Mouse (Mus musculus) midbrain, embryonic 16.5 days (tissue): ENCODE results near the gene Oaz3. TPM values are rescaled to one million over a fixed set of nuclear protein-coding genes. Genes with fewer than 3 reads are reported as not detected.

ENCODE experiments used
- ATAC-seq: fragments of 200-750 bp; cut with Nextera tagmentation; 2 replicates; pipeline ENCODE4 v1.8.0; 2017; ENCODE audit warnings: moderate TSS enrichment
- H3K27ac ChIP-seq: fragments of 300-500 bp; sonication (generic); 2 replicates; pipeline ENCODE4 v1.5.1; 2014; ENCODE audit warnings: mild to moderate bottlenecking, low read length, mixed read lengths
- H3K27me3 ChIP-seq: fragments of 300-500 bp; sonication (generic); 2 replicates; pipeline ENCODE4 v1.6.1; 2014; ENCODE audit warnings: low read depth, low read length, mixed read lengths; ENCODE audit not compliant: control insufficient read depth, insufficient read depth
- H3K36me3 ChIP-seq: fragments of 300-500 bp; sonication (generic); 2 replicates; pipeline ENCODE4 v1.6.1; 2014; ENCODE audit warnings: mild to moderate bottlenecking, low read length, moderate library complexity, mixed read lengths; ENCODE audit not compliant: control insufficient read depth, insufficient read depth
- H3K4me1 ChIP-seq: fragments of 300-500 bp; sonication (generic); 2 replicates; pipeline ENCODE4 v1.6.1; 2014; ENCODE audit warnings: mild to moderate bottlenecking, low read length, mixed read lengths; ENCODE audit not compliant: control insufficient read depth, insufficient read depth
- H3K4me2 ChIP-seq: fragments of 300-500 bp; sonication (generic); 2 replicates; pipeline ENCODE4 v1.6.1; 2014; ENCODE audit warnings: mild to moderate bottlenecking, low read length, mixed read lengths
- H3K4me3 ChIP-seq: fragments of 300-500 bp; sonication (generic); 2 replicates; pipeline ENCODE4 v1.5.1; 2014; ENCODE audit warnings: low read depth, mild to moderate bottlenecking, low read length, moderate library complexity, mixed read lengths
- H3K9ac ChIP-seq: fragments of 300-500 bp; sonication (generic); 2 replicates; pipeline ENCODE4 v1.6.1; 2014; ENCODE audit warnings: low read depth, low read length, mixed read lengths
- H3K9me3 ChIP-seq: fragments of 300-500 bp; sonication (generic); replicated peaks from 2 replicates; pipeline ENCODE4 v1.6.1; 2014; ENCODE audit warnings: mild to moderate bottlenecking, low read length, mixed read lengths; ENCODE audit not compliant: control insufficient read depth, poor library complexity, severe bottlenecking
- WGBS: fragments of 180-500 bp; shearing (Covaris S2); extraction: QIAGEN DNeasy Blood & Tissue Kit; methylation state at CpG from one replicate; pipeline ENCODE4 v1.1.7; 2014; 5-methylcytosine and 5-hydroxymethylcytosine counted together
- polyA plus RNA-seq: library from polyadenylated mRNA; unstranded; fragments of >200 nt; fragmentation: Nextera tagmentation; extraction: Ambion mirVana; gene quantifications from 2 replicates; pipeline ENCODE4 v1.2.1, GENCODE M21; 2015

Gene Oaz3
- polyA plus RNA-seq, 1 experiment from 2014 or later: 1.5 TPM

DNA sequence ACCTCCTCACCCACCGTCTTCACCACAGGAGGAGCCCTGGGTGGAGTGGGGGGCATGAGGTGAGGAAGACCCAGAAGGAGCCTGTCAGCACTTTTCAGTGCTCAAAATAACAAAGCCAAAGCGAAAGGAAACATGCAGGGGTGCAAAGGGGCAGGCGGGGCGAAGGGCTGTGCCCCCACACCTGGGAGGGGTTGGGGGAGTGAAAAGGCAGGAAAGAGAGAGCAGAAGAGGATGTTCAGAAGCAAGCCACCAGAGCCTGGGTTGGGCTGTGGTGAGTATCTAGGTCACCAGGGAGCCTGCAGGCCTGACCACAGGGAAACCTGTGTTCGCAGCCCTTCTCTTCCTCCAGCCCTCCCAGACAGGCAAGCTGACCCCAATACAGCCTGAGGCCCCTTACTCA lies 55.7 kb downstream of the Oaz3 start:
- Histone ChIP-seq H3K27me3 (no peaks in the 10 kb centered on the region), H3K27ac (no peak overlapping the region), H3K4me1 (no peaks in the 10 kb centered on the region), H3K36me3 (no peaks in the 10 kb centered on the region), H3K9ac (no peak overlapping the region), H3K9me3 (no peaks in the 10 kb centered on the region), H3K4me3 (no peak overlapping the region), H3K4me2 (no peak overlapping the region)
- 84% methylated on average over 5 of the region's 5 CpGs for WGBS
- ATAC-seq: no peak

DNA sequence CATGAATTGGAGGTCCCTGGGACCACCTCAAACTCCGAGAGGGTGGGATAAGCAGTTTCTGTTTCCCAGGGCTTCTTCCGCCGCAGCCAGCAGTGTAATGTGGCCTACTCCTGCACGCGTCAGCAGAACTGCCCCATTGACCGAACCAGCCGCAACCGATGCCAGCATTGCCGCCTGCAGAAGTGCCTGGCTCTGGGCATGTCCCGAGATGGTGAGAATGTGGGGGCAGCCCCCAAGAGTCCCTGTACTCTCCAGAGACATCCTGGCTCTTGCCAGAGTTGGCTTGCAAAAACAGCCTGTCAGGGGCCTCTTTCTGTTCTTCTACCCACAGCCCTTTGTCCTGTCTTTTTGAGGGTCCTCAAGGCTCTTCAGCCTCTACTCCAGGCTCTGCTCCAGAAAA lies 56.3 kb downstream of the Oaz3 start:
- Histone ChIP-seq H3K4me1 (no peaks in the 10 kb centered on the region), H3K4me2 (no peak overlapping the region), H3K27ac (no peak overlapping the region), H3K9me3 (no peaks in the 10 kb centered on the region), H3K4me3 (no peak overlapping the region), H3K36me3 (no peaks in the 10 kb centered on the region), H3K27me3 (no peaks in the 10 kb centered on the region), H3K9ac (no peak overlapping the region)
- ATAC-seq: no peak
- WGBS: 94% methylated on average over 10 of the region's 10 CpGs

DNA sequence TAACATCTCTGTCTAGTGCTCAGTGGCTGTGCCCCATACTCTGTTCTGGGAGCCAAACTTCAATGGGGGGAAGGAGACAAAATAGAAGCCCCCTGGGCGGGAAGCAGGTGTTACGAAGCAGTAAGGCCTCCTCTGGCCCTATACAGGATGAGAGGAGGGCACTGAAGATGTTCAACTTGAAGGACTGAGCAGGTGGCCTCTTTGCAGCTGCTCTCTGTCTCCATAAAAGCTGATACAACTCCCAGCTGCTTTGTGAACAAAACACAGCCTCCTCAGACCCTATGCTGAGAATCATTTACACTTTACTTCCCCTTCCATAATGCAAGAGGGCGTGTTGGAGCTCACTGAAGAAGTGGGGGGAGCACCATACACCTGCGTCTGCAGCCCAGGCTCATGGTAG lies 57.0 kb downstream of the Oaz3 start:
- no peaks in the 10 kb centered on the region for H3K4me1 ChIP-seq
- no peaks in the 10 kb centered on the region for H3K36me3 ChIP-seq
- H3K9me3 ChIP-seq: no peaks in the 10 kb centered on the region
- WGBS: 63% methylated on average over 4 of the region's 4 CpGs
- H3K4me3 ChIP-seq: no peak overlapping the region
- H3K4me2 ChIP-seq: no peak overlapping the region
- H3K9ac ChIP-seq: no peak overlapping the region
- H3K27me3 ChIP-seq: no peaks in the 10 kb centered on the region
- H3K27ac ChIP-seq: no peak overlapping the region
- ATAC-seq: no peak

DNA sequence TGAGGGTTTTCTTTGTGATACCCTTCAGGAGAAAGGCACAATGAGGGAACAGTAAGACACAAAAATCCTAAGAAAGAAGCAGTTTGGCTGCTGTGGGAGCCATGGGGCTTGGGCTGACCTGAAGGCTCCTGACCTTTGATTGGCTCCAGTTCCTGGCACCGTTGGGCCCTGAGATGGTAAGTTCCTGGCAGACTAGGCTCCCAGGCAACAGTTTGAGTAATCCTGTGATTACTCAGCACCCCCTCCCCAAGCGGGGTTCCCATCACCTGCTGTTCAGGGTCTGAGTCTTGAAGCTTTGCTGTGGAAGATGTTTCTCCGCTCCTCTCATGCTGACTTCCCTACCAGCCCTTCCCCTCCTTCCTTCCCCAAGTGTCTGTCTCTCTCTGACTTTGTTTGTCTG lies 60.2 kb downstream of the Oaz3 start:
- no peaks in the 10 kb centered on the region for H3K9me3 ChIP-seq
- no peak overlapping the region for H3K27ac ChIP-seq
- no peak overlapping the region for H3K4me2 ChIP-seq
- H3K27me3 ChIP-seq: no peaks in the 10 kb centered on the region
- no peak for ATAC-seq
- no peak overlapping the region for H3K9ac ChIP-seq
- H3K4me3 ChIP-seq: no peak overlapping the region
- H3K4me1 ChIP-seq: no peaks in the 10 kb centered on the region
- WGBS: 61% methylated on average over 3 of the region's 3 CpGs
- no peaks in the 10 kb centered on the region for H3K36me3 ChIP-seq

Other genes with a start within 250 kb of the Oaz3 start
- not detected in 2 replicates for gene Gm5286, start 247.2 kb downstream of the Oaz3 start, polyA plus RNA-seq
- not detected in 2 replicates for gene Gm4778, start 179.9 kb downstream of the Oaz3 start, polyA plus RNA-seq
- gene Them4, start 133.8 kb downstream of the Oaz3 start, polyA plus RNA-seq: 61.8 and 68.6 TPM in 2 replicates
- gene Them5, start 101.8 kb downstream of the Oaz3 start, polyA plus RNA-seq: not detected in 2 replicates
- gene C2cd4d, start 81.5 kb downstream of the Oaz3 start, polyA plus RNA-seq: 1.6 and 1.7 TPM in 2 replicates
- 0.49 and 0.62 TPM in 2 replicates for gene Rorc, start 71.1 kb downstream of the Oaz3 start, polyA plus RNA-seq
- gene Lingo4, start 45.4 kb downstream of the Oaz3 start, polyA plus RNA-seq: 1.2 and 1.6 TPM in 2 replicates
- gene Tdrkh, start 30.6 kb downstream of the Oaz3 start, polyA plus RNA-seq: 50.7 and 54.9 TPM in 2 replicates
- 55.1 and 56.5 TPM in 2 replicates for gene Mrpl9, start 597 bp downstream of the Oaz3 start, polyA plus RNA-seq
- 261 and 296 TPM in 2 replicates for gene Celf3, start 34.4 kb upstream of the Oaz3 start, polyA plus RNA-seq
- 26.7 and 27.7 TPM in 2 replicates for gene Riiad1, start 36.4 kb upstream of the Oaz3 start, polyA plus RNA-seq
- 91.3 and 94.1 TPM in 2 replicates for gene Snx27, start 138.8 kb upstream of the Oaz3 start, polyA plus RNA-seq
- gene Gm10972, start 199.2 kb upstream of the Oaz3 start, polyA plus RNA-seq: not detected in 2 replicates
- 5.9 and 6.7 TPM in 2 replicates for gene Tuft1, start 215.0 kb upstream of the Oaz3 start, polyA plus RNA-seq
- 0.97 TPM in 1 of 2 replicates, not detected in the other for gene Selenbp2, start 249.6 kb upstream of the Oaz3 start, polyA plus RNA-seq